Mouse (Mus musculus) hindbrain, postnatal 0 days (tissue): ENCODE measurements around the gene Fam184b. TPM values are rescaled to one million over a fixed set of nuclear protein-coding genes. Genes with fewer than 3 reads are reported as not detected.

Experiments used
- ATAC-seq: fragments of 200-750 bp; cut with Nextera tagmentation; 2 replicates; pipeline ENCODE4 v1.8.0; 2017; ENCODE audit warnings: mild to moderate bottlenecking, moderate TSS enrichment, moderate library complexity
- DNase-seq: peaks from one replicate; pipeline ENCODE4 v3.0.0-alpha.2; 2015; ENCODE audit warnings: low spot score
- H3K27ac ChIP-seq: fragments of 300-500 bp; sonication (generic); 2 replicates; pipeline ENCODE4 v1.5.1; 2014; ENCODE audit warnings: mild to moderate bottlenecking
- H3K27me3 ChIP-seq: fragments of 300-500 bp; sonication (generic); 2 replicates; pipeline ENCODE4 v1.6.1; 2014; ENCODE audit warnings: low read length, mixed read lengths; ENCODE audit not compliant: insufficient read depth
- H3K36me3 ChIP-seq: fragments of 300-500 bp; sonication (generic); 2 replicates; pipeline ENCODE4 v1.6.1; 2014; ENCODE audit warnings: low read length, mixed read lengths; ENCODE audit not compliant: insufficient read depth
- H3K4me1 ChIP-seq: fragments of 300-500 bp; sonication (generic); 2 replicates; pipeline ENCODE4 v1.6.1; 2014; ENCODE audit warnings: antibody characterized with exemption, low read length, mixed read lengths; ENCODE audit not compliant: insufficient read depth
- H3K4me2 ChIP-seq: fragments of 300-500 bp; sonication (generic); 2 replicates; pipeline ENCODE4 v1.6.1; 2014; ENCODE audit warnings: low read depth, mild to moderate bottlenecking, low read length, moderate library complexity, mixed read lengths
- H3K4me3 ChIP-seq: fragments of 300-500 bp; sonication (generic); 2 replicates; pipeline ENCODE4 v1.5.1; 2014; ENCODE audit warnings: low read length
- H3K9ac ChIP-seq: fragments of 300-500 bp; sonication (generic); replicated peaks from 2 replicates; pipeline ENCODE4 v1.6.1; 2014; ENCODE audit warnings: mild to moderate bottlenecking, low read length, moderate library complexity, mixed read lengths
- H3K9me3 ChIP-seq: fragments of 300-500 bp; sonication (generic); 2 replicates; pipeline ENCODE4 v1.6.1; 2016; ENCODE audit warnings: low read length, mixed read lengths
- CTCF ChIP-seq: IDR thresholded peaks from 2 replicates; pipeline ENCODE4 v1.5.1; 2016; ENCODE audit warnings: antibody characterized with exemption, control low read depth, low read depth
- WGBS: fragments of 180-500 bp; shearing (Covaris S2); extraction: QIAGEN DNeasy Blood & Tissue Kit; methylation state at CpG from one replicate; pipeline ENCODE4 v1.1.7; 2014; 5-methylcytosine and 5-hydroxymethylcytosine counted together
- polyA plus RNA-seq: library from polyadenylated mRNA; unstranded; fragments of >200 nt; fragmentation: Nextera tagmentation; extraction: Ambion mirVana; gene quantifications from 2 replicates; pipeline ENCODE4 v1.2.1, GENCODE M21; 2015
- total RNA-seq: library from RNA; depleted of rRNA; stranded (reverse); fragments of >200 nt; gene quantifications from 2 replicates; pipeline ENCODE4 v1.2.3, GENCODE M21; 2014

Gene Fam184b
- total and polyA plus RNA-seq, 2 experiments from 2014 or later = 15.1 to 15.3 TPM

GRCm38 (mm10) chr5:45675032-45675431, 35.6 kb upstream of the Fam184b start:
- ATAC-seq (no peak), DNase-seq (no peak)
- no peak overlapping the region for H3K9ac ChIP-seq
- no peak for TF ChIP-seq CTCF
- no peak overlapping the region for H3K27ac ChIP-seq
- H3K4me1 ChIP-seq = peaks cover 4% of the 10 kb centered on the region; the same call in 1 of the 2 replicates
- no peaks in the 10 kb centered on the region for H3K27me3 ChIP-seq
- no peak overlapping the region for H3K4me3 ChIP-seq
- H3K4me2 ChIP-seq = no peak overlapping the region
- H3K9me3 ChIP-seq = no peaks in the 10 kb centered on the region
- 98% methylated on average over 1 of the region's 1 CpGs for WGBS
- no peaks in the 10 kb centered on the region for H3K36me3 ChIP-seq

GRCm38 (mm10) chr5:45670894-45671494, 31.6 kb upstream of the Fam184b start:
- no peak overlapping the region for H3K9ac ChIP-seq
- no peak overlapping the region for H3K27ac ChIP-seq
- H3K36me3 ChIP-seq = no peaks in the 10 kb centered on the region
- peak overlapping the region; percentile 69 for H3K4me3 ChIP-seq
- H3K9me3 ChIP-seq = no peaks in the 10 kb centered on the region
- peak overlapping the region; percentile 98 for H3K4me2 ChIP-seq
- 53% methylated on average over 5 of the region's 5 CpGs for WGBS
- ATAC-seq (no peak), DNase-seq (no peak)
- no peaks in the 10 kb centered on the region for H3K27me3 ChIP-seq
- peaks cover 4% of the 10 kb centered on the region; the same call in 1 of the 2 replicates for H3K4me1 ChIP-seq
- TF ChIP-seq CTCF = no peak

GRCm38 (mm10) chr5:45670280-45670670, 30.9 kb upstream of the Fam184b start:
- Histone ChIP-seq H3K9me3 (no peaks in the 10 kb centered on the region), H3K9ac (peak overlapping the region; percentile 56), H3K27me3 (no peaks in the 10 kb centered on the region), H3K4me3 (peak overlapping the region; percentile 69), H3K4me2 (peak overlapping the region; percentile 98), H3K4me1 (peaks cover 4% of the 10 kb centered on the region; the same call in 1 of the 2 replicates), H3K36me3 (no peaks in the 10 kb centered on the region), H3K27ac (no peak overlapping the region)
- WGBS = under 1% methylated on average over 13 of the region's 13 CpGs
- ATAC-seq (no peak), DNase-seq (no peak)
- no peak for TF ChIP-seq CTCF

DNA sequence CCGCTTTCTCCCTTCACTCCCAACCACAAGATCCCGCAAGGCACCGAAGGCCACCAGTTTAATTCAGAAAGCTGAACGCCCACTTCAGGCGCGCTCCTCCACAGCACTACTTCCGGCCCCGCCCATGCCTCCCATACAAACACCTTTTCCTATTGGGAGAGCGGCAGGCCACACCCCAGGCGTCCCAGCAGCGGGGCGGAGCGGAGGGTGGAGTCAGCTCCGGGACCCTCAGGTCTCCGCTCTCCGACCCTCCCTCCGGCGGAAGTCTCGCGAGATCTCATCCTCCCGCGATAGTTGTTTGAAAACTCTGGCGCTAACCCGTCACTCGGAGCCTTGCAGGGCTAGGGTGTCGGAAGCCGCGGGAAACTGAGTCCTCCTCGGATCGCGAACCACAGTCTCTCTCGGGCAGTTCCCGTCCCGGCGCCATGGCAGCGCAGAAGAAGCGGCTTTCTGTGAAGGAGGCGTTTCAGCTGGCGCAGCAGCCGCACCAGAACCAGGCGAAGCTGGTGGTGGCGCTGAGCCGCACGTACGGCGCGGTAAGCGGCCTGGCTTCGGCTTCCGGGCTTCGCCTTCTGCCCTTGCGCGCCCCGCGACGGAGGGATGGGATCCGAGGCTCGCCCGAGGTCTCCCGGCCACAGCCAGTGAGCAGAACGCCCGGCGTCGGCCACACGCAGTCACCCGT, 30.3 kb upstream of the Fam184b start, which contains the start of gene Ncapg:
Gene Ncapg (plus strand): TSS at position 322 of the 682 bp plus-strand sequence.
- WGBS = under 1% methylated on average over 66 of the region's 66 CpGs
- peak; percentile 100 for ATAC-seq
- DNase-seq = peak; percentile 98
- no peak; the same call in 1 of the 2 replicates for TF ChIP-seq CTCF
- Histone ChIP-seq H3K36me3 (no peaks in the 10 kb centered on the region), H3K9ac (peak within 1 kb of the TSS; percentile 64), H3K4me2 (peak within 1 kb of the TSS; percentile 98), H3K9me3 (no peaks in the 10 kb centered on the region), H3K4me3 (peak within 1 kb of the TSS; percentile 69), H3K27ac (peak within 1 kb of the TSS; percentile 71; the same call in 1 of the 2 replicates), H3K4me1 (peaks cover 4% of the 10 kb centered on the region; the same call in 1 of the 2 replicates), H3K27me3 (no peaks in the 10 kb centered on the region)

GRCm38 (mm10) chr5:45669234-45669597, 29.8 kb upstream of the Fam184b start:
- Histone ChIP-seq H3K27ac (peak overlapping the region; percentile 71; the same call in 1 of the 2 replicates), H3K9me3 (no peaks in the 10 kb centered on the region), H3K4me3 (peak overlapping the region; percentile 69), H3K9ac (peak overlapping the region; percentile 64), H3K27me3 (no peaks in the 10 kb centered on the region), H3K4me1 (peaks cover 4% of the 10 kb centered on the region; the same call in 1 of the 2 replicates), H3K36me3 (no peaks in the 10 kb centered on the region), H3K4me2 (peak overlapping the region; percentile 98)
- ATAC-seq (peak; percentile 80), DNase-seq (peak; percentile 32)
- under 1% methylated on average over 27 of the region's 27 CpGs for WGBS
- TF ChIP-seq CTCF = no peak; the same call in 1 of the 2 replicates

DNA sequence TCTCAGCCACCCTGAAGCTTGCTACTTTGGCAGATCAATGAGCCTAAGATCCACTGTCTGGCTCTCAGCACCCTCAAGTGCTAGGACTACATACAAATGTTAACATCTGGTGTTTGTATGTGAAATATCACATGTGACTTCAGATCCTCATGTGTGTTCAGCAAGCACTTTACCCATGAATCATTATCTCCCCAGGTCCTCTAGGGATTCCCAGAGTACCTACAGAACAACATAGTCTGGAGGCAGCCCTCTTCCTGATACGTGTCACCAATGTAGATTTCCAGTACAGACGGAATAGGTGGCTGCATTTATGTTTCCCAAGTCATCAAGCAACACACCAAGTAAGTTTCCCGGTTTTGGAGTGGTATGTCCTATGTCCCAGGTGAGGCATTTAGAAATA, 29.4 kb upstream of the Fam184b start:
- no peaks in the 10 kb centered on the region for H3K9me3 ChIP-seq
- no peak for TF ChIP-seq CTCF
- DNase-seq = peak; percentile 8
- peak overlapping the region; percentile 64 for H3K9ac ChIP-seq
- peaks cover 4% of the 10 kb centered on the region; the same call in 1 of the 2 replicates for H3K4me1 ChIP-seq
- no peak for ATAC-seq
- peak overlapping the region; percentile 98 for H3K4me2 ChIP-seq
- H3K27ac ChIP-seq = peak overlapping the region; percentile 71; the same call in 1 of the 2 replicates
- H3K36me3 ChIP-seq = no peaks in the 10 kb centered on the region
- H3K27me3 ChIP-seq = no peaks in the 10 kb centered on the region
- 1% methylated on average over 3 of the region's 3 CpGs for WGBS
- H3K4me3 ChIP-seq = peak overlapping the region; percentile 69
